Mouse (Mus musculus): ENCODE data around the gene Gm17416. TPM values are rescaled to one million over a fixed set of nuclear protein-coding genes. Genes with fewer than 3 reads are reported as not detected.

Gene Gm17416
- polyA plus RNA-seq, 1 experiment from 2014 or later, result not detected

DNA sequence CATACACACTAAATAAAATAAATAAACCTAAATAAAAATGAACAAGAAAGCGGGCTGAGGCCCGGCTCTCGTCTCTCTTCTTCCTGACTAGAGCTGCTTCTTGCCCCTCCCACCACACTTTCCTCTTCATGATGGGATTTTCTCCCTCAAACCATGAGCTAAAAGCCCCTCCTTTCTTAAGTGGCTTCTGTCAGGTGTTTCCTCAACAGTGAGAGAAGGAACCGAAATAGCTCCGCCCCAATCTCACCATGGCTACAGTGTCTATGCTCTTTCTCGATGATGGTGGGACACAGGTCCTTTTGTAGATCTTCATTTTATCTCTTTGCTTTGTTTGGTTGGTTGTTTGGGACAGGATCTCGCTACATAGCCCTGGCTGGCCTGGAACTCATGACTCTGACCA is 12.5 kb upstream of the Gm17416 start:
- 91% methylated on average over 7 of the region's 7 CpGs for WGBS
- no peak for ATAC-seq (ENCODE audit: insufficient number of reproducible peaks, low FRiP score, low TSS enrichment, low read depth)
- no peak for DNase-seq (ENCODE audit: low spot score)
- Histone ChIP-seq H3K4me1 (ENCODE audit: control insufficient read depth, insufficient read depth, low read length) (no peaks in the 10 kb centered on the region), H3K36me3 (ENCODE audit: control insufficient read depth, insufficient read depth, low read length) (no peaks in the 10 kb centered on the region), H3K27ac (replicated peaks; ENCODE audit: low read depth, low read length) (no peak overlapping the region), H3K27me3 (ENCODE audit: control insufficient read depth, insufficient read depth, low read length) (no peaks in the 10 kb centered on the region), H3K9ac (ENCODE audit: low read length) (no peak overlapping the region), H3K4me2 (ENCODE audit: low read depth, severe bottlenecking) (no peak overlapping the region), H3K4me3 (ENCODE audit: low read depth, low read length) (no peak overlapping the region), H3K9me3 (ENCODE audit: control insufficient read depth, low read length) (no peaks in the 10 kb centered on the region)

GRCm38 (mm10) chr2:152569881-152570280 is 743 bp downstream of the Gm17416 start:
- Histone ChIP-seq H3K27me3 (ENCODE audit: control insufficient read depth, insufficient read depth, low read length) (no peaks in the 10 kb centered on the region), H3K27ac (replicated peaks; ENCODE audit: low read depth, low read length) (no peak overlapping the region), H3K4me1 (ENCODE audit: control insufficient read depth, insufficient read depth, low read length) (no peaks in the 10 kb centered on the region), H3K4me3 (ENCODE audit: low read depth, low read length) (no peak overlapping the region), H3K9ac (ENCODE audit: low read length) (no peak overlapping the region), H3K36me3 (ENCODE audit: control insufficient read depth, insufficient read depth, low read length) (no peaks in the 10 kb centered on the region), H3K4me2 (ENCODE audit: low read depth, severe bottlenecking) (no peak overlapping the region), H3K9me3 (ENCODE audit: control insufficient read depth, low read length) (no peaks in the 10 kb centered on the region)
- no peak for DNase-seq (ENCODE audit: low spot score)
- no peak for ATAC-seq (ENCODE audit: insufficient number of reproducible peaks, low FRiP score, low TSS enrichment, low read depth)
- WGBS, result 80% methylated on average over 4 of the region's 4 CpGs

GRCm38 (mm10) chr2:152570313-152570712 is 1.2 kb downstream of the Gm17416 start:
- no peaks in the 10 kb centered on the region for H3K4me1 ChIP-seq (ENCODE audit: control insufficient read depth, insufficient read depth, low read length)
- DNase-seq (ENCODE audit: low spot score) (no peak), ATAC-seq (ENCODE audit: insufficient number of reproducible peaks, low FRiP score, low TSS enrichment, low read depth) (no peak)
- H3K27ac ChIP-seq (replicated peaks; ENCODE audit: low read depth, low read length), result no peak overlapping the region
- H3K4me3 ChIP-seq (ENCODE audit: low read depth, low read length), result no peak overlapping the region
- H3K36me3 ChIP-seq (ENCODE audit: control insufficient read depth, insufficient read depth, low read length), result no peaks in the 10 kb centered on the region
- no peaks in the 10 kb centered on the region for H3K9me3 ChIP-seq (ENCODE audit: control insufficient read depth, low read length)
- WGBS, result 87% methylated on average over 6 of the region's 6 CpGs
- H3K27me3 ChIP-seq (ENCODE audit: control insufficient read depth, insufficient read depth, low read length), result no peaks in the 10 kb centered on the region
- no peak overlapping the region for H3K9ac ChIP-seq (ENCODE audit: low read length)
- no peak overlapping the region for H3K4me2 ChIP-seq (ENCODE audit: low read depth, severe bottlenecking)

GRCm38 (mm10) chr2:152572114-152572794 is 3.1 kb downstream of the Gm17416 start, which contains the start of gene Defb21:
Defb21 (plus strand) TSS chr2:152572744.
- no peaks in the 10 kb centered on the region for H3K9me3 ChIP-seq (ENCODE audit: control insufficient read depth, low read length)
- H3K27ac ChIP-seq (replicated peaks; ENCODE audit: low read depth, low read length), result no peak within 1 kb of the TSS
- no peak within 1 kb of the TSS for H3K4me3 ChIP-seq (ENCODE audit: low read depth, low read length)
- no peaks in the 10 kb centered on the region for H3K4me1 ChIP-seq (ENCODE audit: control insufficient read depth, insufficient read depth, low read length)
- DNase-seq (ENCODE audit: low spot score), result peak; percentile 40
- H3K27me3 ChIP-seq (ENCODE audit: control insufficient read depth, insufficient read depth, low read length), result no peaks in the 10 kb centered on the region
- no peaks in the 10 kb centered on the region for H3K36me3 ChIP-seq (ENCODE audit: control insufficient read depth, insufficient read depth, low read length)
- H3K4me2 ChIP-seq (ENCODE audit: low read depth, severe bottlenecking), result no peak within 1 kb of the TSS
- WGBS, result 62% methylated on average over 11 of the region's 11 CpGs
- no peak for ATAC-seq (ENCODE audit: insufficient number of reproducible peaks, low FRiP score, low TSS enrichment, low read depth)
- H3K9ac ChIP-seq (ENCODE audit: low read length), result no peak within 1 kb of the TSS

DNA sequence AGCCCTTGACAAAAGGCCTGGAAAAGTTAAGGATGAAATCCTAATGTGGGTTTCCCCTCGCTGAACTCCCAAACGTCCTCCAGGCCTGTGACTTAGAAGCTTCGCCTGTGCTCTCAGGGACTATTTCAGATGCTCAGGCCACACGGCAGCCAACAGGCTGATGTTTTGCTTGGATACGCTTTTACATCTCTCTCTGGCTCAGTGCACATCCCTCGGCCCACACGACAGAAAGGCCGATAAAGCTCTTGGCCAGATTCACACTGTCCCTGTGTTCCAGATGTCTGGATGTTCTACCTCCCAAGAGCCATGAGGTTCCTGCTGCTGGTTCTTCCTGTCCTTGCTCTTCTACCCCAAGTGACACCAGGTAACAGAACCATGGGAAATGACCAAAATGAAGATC is 4.3 kb downstream of the Gm17416 start:
- no peak for ATAC-seq (ENCODE audit: insufficient number of reproducible peaks, low FRiP score, low TSS enrichment, low read depth)

DNA sequence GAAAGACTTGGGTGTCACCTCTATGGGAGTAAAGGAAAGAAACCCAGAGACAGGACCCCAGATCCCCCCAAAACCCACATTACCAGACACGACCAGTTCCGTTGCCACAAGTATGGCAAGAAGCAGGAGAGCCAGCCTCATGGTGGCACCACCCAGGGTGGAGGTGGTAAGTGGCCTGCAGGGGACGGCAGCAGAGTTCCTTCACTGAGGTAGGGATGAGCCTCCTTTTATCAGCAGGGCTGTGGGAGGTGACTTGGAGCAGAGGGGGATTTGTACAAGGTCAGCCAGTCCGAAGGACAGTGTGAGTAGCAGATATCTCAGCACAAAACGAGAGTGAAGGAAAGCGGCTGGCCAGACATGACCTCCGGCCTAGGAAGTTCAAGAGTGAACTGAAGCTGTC is 11.0 kb downstream of the Gm17416 start, which contains the start of gene Defb19:
Gene Defb19 (minus strand): TSS at position 206 of the 400 bp plus-strand sequence.
- Histone ChIP-seq H3K27ac (replicated peaks; ENCODE audit: low read depth, low read length) (no peak within 1 kb of the TSS), H3K9me3 (ENCODE audit: control insufficient read depth, low read length) (no peaks in the 10 kb centered on the region), H3K27me3 (ENCODE audit: control insufficient read depth, insufficient read depth, low read length) (no peaks in the 10 kb centered on the region), H3K4me3 (ENCODE audit: low read depth, low read length) (no peak within 1 kb of the TSS), H3K4me1 (ENCODE audit: control insufficient read depth, insufficient read depth, low read length) (no peaks in the 10 kb centered on the region), H3K4me2 (ENCODE audit: low read depth, severe bottlenecking) (no peak within 1 kb of the TSS), H3K9ac (ENCODE audit: low read length) (no peak within 1 kb of the TSS), H3K36me3 (ENCODE audit: control insufficient read depth, insufficient read depth, low read length) (no peaks in the 10 kb centered on the region)
- DNase-seq (ENCODE audit: low spot score) (no peak), ATAC-seq (ENCODE audit: insufficient number of reproducible peaks, low FRiP score, low TSS enrichment, low read depth) (no peak)
- 64% methylated on average over 7 of the region's 7 CpGs for WGBS

More for the DNA sequence above, 4.3 kb downstream of the Gm17416 start:
- Histone ChIP-seq H3K27ac (replicated peaks; ENCODE audit: low read depth, low read length) (no peak overlapping the region), H3K4me3 (ENCODE audit: low read depth, low read length) (no peak overlapping the region), H3K27me3 (ENCODE audit: control insufficient read depth, insufficient read depth, low read length) (no peaks in the 10 kb centered on the region), H3K9ac (ENCODE audit: low read length) (no peak overlapping the region), H3K4me2 (ENCODE audit: low read depth, severe bottlenecking) (no peak overlapping the region), H3K9me3 (ENCODE audit: control insufficient read depth, low read length) (no peaks in the 10 kb centered on the region), H3K36me3 (ENCODE audit: control insufficient read depth, insufficient read depth, low read length) (no peaks in the 10 kb centered on the region), H3K4me1 (ENCODE audit: control insufficient read depth, insufficient read depth, low read length) (no peaks in the 10 kb centered on the region)
- DNase-seq (ENCODE audit: low spot score), result no peak
- WGBS, result 91% methylated on average over 8 of the region's 8 CpGs

DNA sequence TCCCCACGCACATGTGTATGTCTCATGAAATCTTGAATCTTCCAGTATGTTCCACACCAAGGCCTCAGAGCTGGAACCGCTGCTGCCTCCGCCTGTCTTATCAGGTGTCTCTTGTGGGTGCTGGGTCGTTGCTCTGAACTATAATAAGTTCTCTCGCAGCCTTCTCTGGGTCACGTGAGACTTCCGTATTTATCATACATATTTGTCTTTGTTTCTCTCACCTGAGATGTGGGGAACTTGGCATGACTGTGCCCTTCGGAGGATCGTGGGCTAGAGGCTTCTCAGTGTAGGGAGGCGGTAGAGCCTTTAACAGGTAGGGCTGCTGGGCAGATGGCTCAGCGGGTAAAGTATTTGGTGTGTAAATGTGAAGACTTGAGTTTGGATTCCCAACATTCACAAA is 11.5 kb downstream of the Gm17416 start:
- Histone ChIP-seq H3K9ac (ENCODE audit: low read length) (no peak overlapping the region), H3K27ac (replicated peaks; ENCODE audit: low read depth, low read length) (no peak overlapping the region), H3K36me3 (ENCODE audit: control insufficient read depth, insufficient read depth, low read length) (no peaks in the 10 kb centered on the region), H3K4me3 (ENCODE audit: low read depth, low read length) (no peak overlapping the region), H3K27me3 (ENCODE audit: control insufficient read depth, insufficient read depth, low read length) (no peaks in the 10 kb centered on the region), H3K4me1 (ENCODE audit: control insufficient read depth, insufficient read depth, low read length) (no peaks in the 10 kb centered on the region), H3K4me2 (ENCODE audit: low read depth, severe bottlenecking) (no peak overlapping the region), H3K9me3 (ENCODE audit: control insufficient read depth, low read length) (no peaks in the 10 kb centered on the region)
- 90% methylated on average over 11 of the region's 11 CpGs for WGBS
- ATAC-seq (ENCODE audit: insufficient number of reproducible peaks, low FRiP score, low TSS enrichment, low read depth) (no peak), DNase-seq (ENCODE audit: low spot score) (no peak)

DNA sequence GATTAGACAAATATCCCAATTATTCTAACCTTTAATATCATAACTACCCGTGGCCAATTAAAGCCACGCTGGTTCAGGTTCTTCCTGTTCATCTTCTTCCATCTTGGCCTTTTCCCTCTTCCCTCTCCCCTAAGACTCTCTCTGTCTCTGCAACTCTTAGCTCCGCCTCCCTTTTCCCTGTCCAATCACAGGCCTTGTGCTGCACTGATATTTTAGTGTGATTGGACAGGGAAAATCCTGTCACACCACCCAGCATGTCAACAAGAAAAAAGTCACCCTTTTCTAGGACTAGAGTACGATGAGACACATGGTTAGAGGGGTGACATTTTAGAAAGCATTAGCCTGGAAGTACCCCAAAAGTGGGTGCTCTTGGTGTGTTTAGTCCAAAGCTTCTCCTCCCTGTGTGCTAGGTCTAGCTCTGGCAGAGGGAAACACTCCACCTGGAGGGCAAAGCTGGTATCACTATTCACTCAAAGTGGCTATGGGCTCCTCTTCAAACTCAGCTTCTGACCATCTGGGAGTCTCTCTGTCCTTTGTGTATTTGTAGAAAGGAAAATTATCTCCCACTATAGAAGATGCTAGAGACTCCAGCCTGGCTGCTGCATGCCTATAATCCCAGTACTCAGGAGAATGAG is 17.9 kb downstream of the Gm17416 start:
- Histone ChIP-seq H3K27me3 (ENCODE audit: control insufficient read depth, insufficient read depth, low read length) (no peaks in the 10 kb centered on the region), H3K4me2 (ENCODE audit: low read depth, severe bottlenecking) (no peak overlapping the region), H3K4me1 (ENCODE audit: control insufficient read depth, insufficient read depth, low read length) (no peaks in the 10 kb centered on the region), H3K27ac (replicated peaks; ENCODE audit: low read depth, low read length) (no peak overlapping the region), H3K4me3 (ENCODE audit: low read depth, low read length) (no peak overlapping the region), H3K36me3 (ENCODE audit: control insufficient read depth, insufficient read depth, low read length) (no peaks in the 10 kb centered on the region), H3K9ac (ENCODE audit: low read length) (no peak overlapping the region), H3K9me3 (ENCODE audit: control insufficient read depth, low read length) (no peaks in the 10 kb centered on the region)
- 77% methylated on average over 4 of the region's 4 CpGs for WGBS
- ATAC-seq (ENCODE audit: insufficient number of reproducible peaks, low FRiP score, low TSS enrichment, low read depth) (no peak), DNase-seq (ENCODE audit: low spot score) (peak; percentile 26)
